Mouse (Mus musculus): ENCODE results near the gene Pla2g2e.

DNA sequence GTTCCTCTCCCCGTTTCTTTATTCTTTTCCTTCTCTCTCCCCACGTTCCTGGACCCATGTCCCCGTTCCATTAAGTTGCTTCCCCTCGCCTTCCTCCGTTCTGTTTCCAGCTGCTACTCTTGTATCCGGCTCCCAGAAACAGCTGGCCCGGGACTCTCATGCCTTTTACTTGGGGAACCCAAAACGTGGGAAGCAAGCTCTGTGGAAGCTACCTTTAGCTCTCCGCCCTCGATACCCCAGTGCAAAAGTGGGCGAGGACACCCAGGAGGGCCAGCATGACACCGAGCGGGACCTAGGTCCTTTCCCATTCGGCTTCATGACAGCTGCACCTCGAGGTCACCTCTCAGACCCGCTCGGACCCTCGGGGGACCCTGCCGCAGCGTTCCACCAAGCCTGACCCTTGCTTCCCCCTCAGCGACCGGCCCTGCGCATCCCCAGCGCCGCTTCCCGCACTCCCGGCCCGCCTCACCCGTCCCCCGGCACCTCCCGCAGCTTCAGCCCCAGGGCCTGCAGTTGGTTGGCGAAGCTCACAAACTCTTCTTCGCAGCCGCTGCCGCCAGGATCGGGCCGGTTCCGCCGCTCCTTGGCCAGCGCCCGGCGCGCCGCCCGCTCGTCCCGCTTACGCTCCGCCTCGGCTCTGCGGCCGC, 35.5 kb downstream of the Pla2g2e start:
- no peak for TF ChIP-seq MAFK (IDR thresholded peaks at IDR 0.05; ENCODE audit: insufficient read depth, low read depth, low read length)
- no peak for TF ChIP-seq ZC3H11A (IDR thresholded peaks at IDR 0.05; ENCODE audit: borderline replicate concordance, low read depth, low read length)
- no peak for TF ChIP-seq CHD2 (IDR thresholded peaks at IDR 0.05; ENCODE audit: low read depth, low read length)

All from ES-E14 (cell line).